ENCODE assay signal across 9 mouse cellular contexts in genomic region chr6:84923760-84924221, GRCm38 (mm10).
A peak's percentile ranks its signal among the peaks of the same experiment; 100 is the strongest.
DNase-seq lines count a peak whose midpoint lies in the region; ATAC-seq and TF ChIP-seq lines count a peak whose summit lies in the region.
"Had no signal": no experiment of that assay in that cellular context is flagged by ENCODE, and none has a peak within 500 bp of the region (broad histone marks: within the 10 kb centered on the region; RNA-seq: fewer than 3 reads in every experiment).

No protein-coding gene starts in this region.

- no peaks in the 10 kb centered on the region for H3K36me3 ChIP-seq in forebrain, embryonic 14.5 days (ENCODE audit: control insufficient read depth, insufficient read depth, low read length)
- H3K36me3 ChIP-seq in hindbrain, embryonic 13.5 days = no peaks in the 10 kb centered on the region
- no peaks in the 10 kb centered on the region for H3K36me3 ChIP-seq in thymus, adult 2 months (ENCODE audit: control insufficient read depth, insufficient read depth, low read length)

- H3K27ac ChIP-seq in forebrain, embryonic 14.5 days (ENCODE audit: low read depth, low read length) = peak overlapping the region; percentile 41; the same call in 1 of the 2 replicates
- H3K27ac ChIP-seq in hindbrain, embryonic 13.5 days = peak overlapping the region; percentile 76
- H3K27ac ChIP-seq in thymus, adult 2 months (ENCODE audit: control insufficient read depth, insufficient read depth, low read length) = no peak overlapping the region
- H3K27ac ChIP-seq: kidney, postnatal 0 days had no signal

- peak overlapping the region; percentile 28 for H3K4me2 ChIP-seq in forebrain, embryonic 14.5 days (ENCODE audit: low read length)
- H3K4me2 ChIP-seq in hindbrain, embryonic 13.5 days = peak overlapping the region; percentile 33

- H3K4me3 ChIP-seq in forebrain, embryonic 14.5 days (ENCODE audit: low read depth, low read length) = no peak overlapping the region
- H3K4me3 ChIP-seq in hindbrain, embryonic 13.5 days = no peak overlapping the region
- no peak overlapping the region for H3K4me3 ChIP-seq in thymus, adult 2 months (ENCODE audit: control insufficient read depth, insufficient read depth, low read length)

- H3K4me1 ChIP-seq in forebrain, embryonic 14.5 days (ENCODE audit: control insufficient read depth, insufficient read depth, low read length) = no peaks in the 10 kb centered on the region; the same call in 1 of the 2 replicates
- H3K4me1 ChIP-seq in hindbrain, embryonic 13.5 days (replicated peaks) = peaks cover 19% of the 10 kb centered on the region
- no peaks in the 10 kb centered on the region for H3K4me1 ChIP-seq in thymus, adult 2 months (replicated peaks; ENCODE audit: control insufficient read depth, insufficient read depth, low read length)

- H3K27me3 ChIP-seq in forebrain, embryonic 14.5 days (replicated peaks; ENCODE audit: control insufficient read depth, insufficient read depth, low read length) = no peaks in the 10 kb centered on the region
- H3K27me3 ChIP-seq in hindbrain, embryonic 13.5 days = no peaks in the 10 kb centered on the region
- H3K27me3 ChIP-seq in thymus, adult 2 months (ENCODE audit: control insufficient read depth, insufficient read depth, low read length) = no peaks in the 10 kb centered on the region

- no peak for TF ChIP-seq POLR2A in thymus, adult 2 months (IDR thresholded peaks at IDR 0.05; ENCODE audit: control insufficient read depth, extremely low read depth, insufficient read depth, low read length, poor library complexity)

- DNase-seq in cerebellum, postnatal 14 days = peak; percentile 5 to 22
- DNase-seq in cerebellum, adult 11 months = no peak
- peak; percentile 6 for DNase-seq in adrenal gland, postnatal 25 days
- DNase-seq in forebrain, embryonic 14.5 days (ENCODE audit: low spot score) = peak; percentile 53
- DNase-seq in thymus, adult 2 months = no peak
- DNase-seq in urinary bladder, adult 18-20 months (ENCODE audit: low spot score in 2 of 2) = no peak

- no peak for TF ChIP-seq CTCF in thymus, adult 2 months (IDR thresholded peaks at IDR 0.05; ENCODE audit: borderline replicate concordance, control insufficient read depth, extremely low read depth, insufficient read depth, low read length, poor library complexity)

- peak; percentile 20; the same call in 1 of the 2 replicates for ATAC-seq in forebrain, embryonic 14.5 days
- ATAC-seq in hindbrain, embryonic 13.5 days (ENCODE audit: low FRiP score) = no peak
- ATAC-seq in megakaryocyte-erythroid progenitor cell, adult 5-6 weeks (replicated peaks; ENCODE audit: low FRiP score, low TSS enrichment, poor library complexity, severe bottlenecking) = peak; percentile 92

- no peak overlapping the region for H3K9ac ChIP-seq in forebrain, embryonic 14.5 days (ENCODE audit: low read length)
- peak overlapping the region; percentile 35 for H3K9ac ChIP-seq in hindbrain, embryonic 13.5 days

- 18% methylated on average over 12 of the region's 12 CpGs for WGBS in forebrain, embryonic 14.5 days
- WGBS in hindbrain, embryonic 13.5 days = 15% methylated on average over 12 of the region's 12 CpGs
- 58% methylated on average over 12 of the region's 12 CpGs for WGBS in thymus, adult 2 months

- no peaks in the 10 kb centered on the region for H3K9me3 ChIP-seq in forebrain, embryonic 14.5 days (replicated peaks; ENCODE audit: control insufficient read depth, low read length)
- no peaks in the 10 kb centered on the region for H3K9me3 ChIP-seq in hindbrain, embryonic 13.5 days

Comparison
In these comparisons a context has a peak if more than half of its experiments do, and no peak if none do; other contexts are left out.
1. DNase-seq: peak in cerebellum, postnatal 14 days (2 of 2), adrenal gland, postnatal 25 days (single experiment) and forebrain, embryonic 14.5 days (single experiment); none in cerebellum, adult 11 months (single experiment), thymus, adult 2 months (single experiment) and urinary bladder, adult 18-20 months (0 of 2).